Mouse (Mus musculus) heart, adult 2 months (tissue): ENCODE results near the gene Vmn2r56.

Source experiments
- CTCF ChIP-seq: fragments of 200-600 bp; IDR thresholded peaks from 2 replicates; pipeline ENCODE4 v1.8.1; 2022; ENCODE audit warnings: antibody characterized with exemption, mild to moderate bottlenecking, moderate library complexity
- EP300 ChIP-seq: fragments of 200-500 bp; IDR thresholded peaks from 2 replicates; pipeline ENCODE4 v1.6.1; 2011; ENCODE audit warnings: low read depth, low read length, control low read depth; ENCODE audit not compliant: insufficient read depth
- POLR2A ChIP-seq: fragments of 200-500 bp; IDR thresholded peaks from 2 replicates; pipeline ENCODE4 v1.6.1; 2011; ENCODE audit warnings: mild to moderate bottlenecking, low read depth, low read length, control low read depth; ENCODE audit not compliant: insufficient read depth

DNA sequence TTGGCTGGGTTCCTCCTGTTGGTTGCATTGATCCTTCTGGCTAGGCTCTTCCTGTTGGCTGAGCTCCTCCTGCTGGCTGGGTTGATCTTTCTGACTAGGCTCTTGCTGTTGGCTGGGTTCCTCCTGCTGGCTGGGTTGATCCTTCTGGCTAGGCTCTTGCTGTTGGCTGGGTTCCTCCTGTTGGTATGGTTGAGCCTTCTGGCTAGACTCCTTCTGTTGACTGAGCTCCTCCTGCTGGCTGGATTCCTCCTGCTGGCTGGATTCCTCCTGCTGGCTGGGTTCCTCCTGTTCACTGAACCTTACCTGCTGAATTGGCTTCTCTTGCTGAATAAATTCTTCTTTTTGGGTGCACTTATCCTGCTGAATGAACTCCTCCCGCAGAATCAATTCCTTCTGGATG, 39.8 kb upstream of the Vmn2r56 start:
- no peak for TF ChIP-seq CTCF
- TF ChIP-seq POLR2A, result no peak
- no peak for TF ChIP-seq EP300
